Mouse (Mus musculus) embryonic stem cell, embryonic (primary cell): ENCODE data around the gene Cul9.

ENCODE experiments used
- CTCF ChIA-PET, 4 experiments: fragments of 300-600 bp in 2 of 4; fragments of 350-600 bp in 2 of 4; sonication (Branson Sonifier 250); formaldehyde crosslinking; loops; one replicate each; lab custom pipeline; 2022; ENCODE audit warnings: inconsistent platforms in 2 of 4; lab: Charles Lee
- POLR2A ChIA-PET, 4 experiments: fragments of 300-600 bp in 2 of 4; fragments of 350-600 bp in 2 of 4; sonication (Branson Sonifier 250); formaldehyde crosslinking; loops; one replicate each; lab custom pipeline; 2022; ENCODE audit warnings: antibody characterized with exemption in 4 of 4, inconsistent platforms in 1 of 4; lab: Charles Lee

The Cul9 gene

GRCm38 (mm10) chr17:46557321-46557720, 11.1 kb upstream of the Cul9 start:
- POLR2A ChIA-PET = interaction anchor here in 2 of 4 experiments (0.8 to 2.8 kb wide), 6 partner anchors 8 to 148 kb away, joined by 3 to 10 read pairs (median 3); partner anchors contain the start of genes Cul9 (in 1 of the 2) and Ppp2r5d (in 1 of the 2)
- CTCF ChIA-PET = interaction anchor here in 3 of 4 experiments (0.6 to 1.3 kb wide), 6 partner anchors 8 to 276 kb away, joined by 3 to 5 read pairs (median 4); no protein-coding TSS in a partner anchor

GRCm38 (mm10) chr17:46556584-46556945, 10.4 kb upstream of the Cul9 start:
- POLR2A ChIA-PET = interaction anchor here in 3 of 4 experiments (0.6 to 2.8 kb wide), 5 partner anchors 8 to 448 kb away, joined by 3 to 10 read pairs (median 6); no protein-coding TSS in a partner anchor
- CTCF ChIA-PET = interaction anchor here in 2 of 4 experiments (0.6 to 1.3 kb wide), 3 partner anchors 21 to 92 kb away, joined by 3 to 6 read pairs (median 5); no protein-coding TSS in a partner anchor

GRCm38 (mm10) chr17:46555673-46556583, 9.7 kb upstream of the Cul9 start, which contains the start of gene Srf:
Gene Srf, minus strand, starts transcription at chr17:46556175.
- POLR2A ChIA-PET = interaction anchor here in 3 of 4 experiments (0.6 to 2.8 kb wide), 18 partner anchors 7 to 990 kb away, joined by 3 to 12 read pairs (median 4); partner anchors contain the start of genes Cul9 (in 2 of the 3), Cul7 (in 1 of the 3), Dnph1 (in 1 of the 3) and Ppp2r5d (in 1 of the 3)
- CTCF ChIA-PET = interaction anchor here in 3 of 4 experiments (0.6 to 1.2 kb wide), 4 partner anchors 12 to 92 kb away, joined by 3 to 6 read pairs (median 3); no protein-coding TSS in a partner anchor

- ChIA-PET CTCF (interaction anchor here in 3 of 4 experiments (0.5 to 1.2 kb wide), 5 partner anchors 11 to 354 kb away, joined by 3 read pairs; no protein-coding TSS in a partner anchor), POLR2A (interaction anchor here in 3 of 4 experiments (0.6 to 2.4 kb wide), 23 partner anchors 9 to 989 kb away, joined by 3 to 12 read pairs (median 3); partner anchors contain the start of genes Cul9 (in 2 of the 3), 2310039H08Rik (in 1 of the 3), Cul7 (in 1 of the 3) and Dnph1 (in 1 of the 3))
These were observed 8.9 kb upstream of the Cul9 start for GRCm38 (mm10) chr17:46554977-46555672.

- ChIA-PET CTCF (interaction anchor here in 2 of 4 experiments (0.5 to 0.6 kb wide), 3 partner anchors 86 to 354 kb away, joined by 3 read pairs; no protein-coding TSS in a partner anchor), POLR2A (interaction anchor here in 3 of 4 experiments (0.7 to 2.4 kb wide), 16 partner anchors 8 to 346 kb away, joined by 3 to 12 read pairs (median 4); partner anchors contain the start of genes Cul9 (in 2 of the 3), 2310039H08Rik (in 1 of the 3), Dnph1 (in 1 of the 3) and Ppp2r5d (in 1 of the 3))
These were observed 8.4 kb upstream of the Cul9 start for GRCm38 (mm10) chr17:46554646-46554976.

- CTCF ChIA-PET = interaction anchor here in 1 of 4 experiments (2.6 kb wide), 1 partner anchor 29 kb away, joined by 19 read pairs; no protein-coding TSS in a partner anchor
- POLR2A ChIA-PET = interaction anchor here in 2 of 4 experiments (0.9 to 2.4 kb wide), 12 partner anchors 8 to 393 kb away, joined by 3 to 18 read pairs (median 4); partner anchors contain the start of genes 2310039H08Rik (in 1 of the 2), Abcc10 (in 1 of the 2), Cul9 (in 1 of the 2) and Dnph1 (in 1 of the 2)
These were observed 7.7 kb upstream of the Cul9 start for GRCm38 (mm10) chr17:46553926-46554325.

- ChIA-PET CTCF (interaction anchor here in 2 of 4 experiments (0.6 to 2.6 kb wide), 13 partner anchors 10 to 421 kb away, joined by 3 to 19 read pairs (median 3); partner anchors contain the start of genes Dnph1 (in 1 of the 2), Ptk7 (in 1 of the 2) and Tbcc (in 1 of the 2)), POLR2A (interaction anchor here in 3 of 4 experiments (0.5 to 2.0 kb wide), 47 partner anchors 9 to 999 kb away, joined by 3 to 18 read pairs (median 4); partner anchors contain the start of genes Abcc10 (in 2 of the 3), Klhdc3 (in 2 of the 3), Ppp2r5d (in 2 of the 3) and 2310039H08Rik (in 1 of the 3))
These were observed 7.3 kb upstream of the Cul9 start for GRCm38 (mm10) chr17:46553469-46553868.

GRCm38 (mm10) chr17:46552841-46553423, 6.7 kb upstream of the Cul9 start:
- POLR2A ChIA-PET = interaction anchor here (0.5 to 2.0 kb wide), 64 partner anchors 8 to 999 kb away, joined by 3 to 18 read pairs (median 4); partner anchors contain the start of genes Abcc10 (in 2 of the 4), Dnph1 (in 2 of the 4), Klc4 (in 2 of the 4) and Klhdc3 (in 2 of the 4)
- CTCF ChIA-PET = interaction anchor here (0.5 to 2.6 kb wide), 24 partner anchors 10 to 420 kb away, joined by 3 to 19 read pairs (median 3); partner anchors contain the start of genes Dnph1 (in 1 of the 4), Ppp2r5d (in 1 of the 4), Ptk7 (in 1 of the 4) and Rrp36 (in 1 of the 4)

GRCm38 (mm10) chr17:46552151-46552550, 6.0 kb upstream of the Cul9 start:
- ChIA-PET CTCF (interaction anchor here in 3 of 4 experiments (0.6 to 2.6 kb wide), 17 partner anchors 11 to 338 kb away, joined by 3 to 19 read pairs (median 3); partner anchors contain the start of genes Ppp2r5d (in 1 of the 3), Ptk7 (in 1 of the 3), Rrp36 (in 1 of the 3) and Tbcc (in 1 of the 3)), POLR2A (interaction anchor here (0.6 to 2.0 kb wide), 43 partner anchors 8 to 338 kb away, joined by 3 to 18 read pairs (median 4); partner anchors contain the start of genes Abcc10 (in 2 of the 4), Dnph1 (in 2 of the 4), Klc4 (in 2 of the 4) and Mrpl2 (in 2 of the 4))

- CTCF ChIA-PET = interaction anchor here in 1 of 4 experiments (2.6 kb wide), 1 partner anchor 26 kb away, joined by 19 read pairs; no protein-coding TSS in a partner anchor
- POLR2A ChIA-PET = interaction anchor here in 3 of 4 experiments (0.6 to 1.7 kb wide), 5 partner anchors 11 to 143 kb away, joined by 3 to 5 read pairs (median 3); no protein-coding TSS in a partner anchor
These were observed 5.2 kb upstream of the Cul9 start for GRCm38 (mm10) chr17:46551369-46551768.

- ChIA-PET CTCF (no interaction called here), POLR2A (interaction anchor here in 2 of 4 experiments (0.6 to 0.9 kb wide), 2 partner anchors 12 to 86 kb away, joined by 3 read pairs; no protein-coding TSS in a partner anchor)
These were observed 4.7 kb upstream of the Cul9 start for GRCm38 (mm10) chr17:46550904-46551303.

- POLR2A ChIA-PET = interaction anchor here (0.5 to 1.6 kb wide), 11 partner anchors 8 to 261 kb away, joined by 3 to 10 read pairs (median 5); no protein-coding TSS in a partner anchor
- CTCF ChIA-PET = interaction anchor here (0.6 to 2.2 kb wide), 18 partner anchors 8 to 207 kb away, joined by 3 to 8 read pairs (median 4); partner anchors contain the start of genes Mea1 (in 1 of the 4) and Ptk7 (in 1 of the 4)
These were observed 3.5 kb upstream of the Cul9 start for GRCm38 (mm10) chr17:46549642-46550041.

- CTCF ChIA-PET = interaction anchor here (0.6 to 2.2 kb wide), 33 partner anchors 8 to 347 kb away, joined by 3 to 18 read pairs (median 4); partner anchors contain the start of genes Abcc10 (in 1 of the 4), Dnph1 (in 1 of the 4), Mea1 (in 1 of the 4) and Polh (in 1 of the 4)
- POLR2A ChIA-PET = interaction anchor here (0.5 to 1.6 kb wide), 16 partner anchors 8 to 305 kb away, joined by 3 to 10 read pairs (median 5); partner anchors contain the start of genes 2310039H08Rik (in 1 of the 4), Ppp2r5d (in 1 of the 4) and Ptk7 (in 1 of the 4)
These were observed 3.0 kb upstream of the Cul9 start for GRCm38 (mm10) chr17:46549193-46549592.

- CTCF ChIA-PET = interaction anchor here (0.7 to 2.2 kb wide), 32 partner anchors 9 to 346 kb away, joined by 3 to 18 read pairs (median 4); partner anchors contain the start of genes Abcc10 (in 1 of the 4), Dnph1 (in 1 of the 4), Mea1 (in 1 of the 4) and Polh (in 1 of the 4)
These were observed 2.6 kb upstream of the Cul9 start for GRCm38 (mm10) chr17:46548741-46549140.

GRCm38 (mm10) chr17:46547923-46548322, 1.7 kb upstream of the Cul9 start:
- POLR2A ChIA-PET = interaction anchor here in 1 of 4 experiments (1.0 to 3.2 kb wide), 6 partner anchors 7 to 132 kb away, joined by 3 to 16 read pairs (median 6); partner anchors contain the start of genes Dnph1, Klhdc3 and Srf
- CTCF ChIA-PET = interaction anchor here in 3 of 4 experiments (0.6 to 2.2 kb wide), 12 partner anchors 8 to 478 kb away, joined by 3 to 9 read pairs (median 6); partner anchors contain the start of genes Dnph1 (in 1 of the 3) and Ptk7 (in 1 of the 3)

More at GRCm38 (mm10) chr17:46548741-46549140, 2.6 kb upstream of the Cul9 start:
- POLR2A ChIA-PET = interaction anchor here (0.5 to 1.6 kb wide), 14 partner anchors 8 to 342 kb away, joined by 3 to 10 read pairs (median 5); partner anchors contain the start of genes 2310039H08Rik (in 1 of the 4), Ppp2r5d (in 1 of the 4), Ptk7 (in 1 of the 4) and Tbcc (in 1 of the 4)
